Mouse (Mus musculus) hematopoietic stem cell, adult 5-6 weeks (primary cell): ENCODE measurements around the gene Bbs12. TPM values are rescaled to one million over a fixed set of nuclear protein-coding genes. Genes with fewer than 3 reads are reported as not detected.

Source experiments
- ATAC-seq, 2 experiments: fragments of 125-278 bp in 1 of 2; replicated peaks in 1 of 2; 2 replicates each; pipeline ENCODE4 v1.8.0; 2016 to 2017; ENCODE audit warnings: inconsistent platforms in 2 of 2, mild to moderate bottlenecking in 2 of 2, moderate number of reproducible peaks in 2 of 2, low read depth in 1 of 2, moderate TSS enrichment in 1 of 2; ENCODE audit not compliant: low FRiP score in 2 of 2, poor library complexity in 2 of 2, severe bottlenecking in 2 of 2, insufficient read depth in 1 of 2, low TSS enrichment in 1 of 2
- total RNA-seq: library from RNA; stranded (forward); fragments of 172-1452, 232-1000 nt; gene quantifications from 2 replicates; pipeline ENCODE4 v1.2.3, GENCODE M21; 2017

Gene Bbs12
- total RNA-seq, 1 experiment from 2014 or later: 8.9 TPM

- ATAC-seq: no peak
Observed at GRCm38 (mm10) chr3:37365144-37365543, 52.8 kb downstream of the Bbs12 start.

- ATAC-seq: no peak
Observed at GRCm38 (mm10) chr3:37365976-37366375, 53.6 kb downstream of the Bbs12 start.

GRCm38 (mm10) chr3:37366381-37367053 is 54.2 kb downstream of the Bbs12 start:
- no peak for ATAC-seq

GRCm38 (mm10) chr3:37370407-37370806 is 58.1 kb downstream of the Bbs12 start:
- ATAC-seq: no peak

Other genes with a start within 250 kb of the Bbs12 start
- gene Adad1, start 249.0 kb upstream of the Bbs12 start, total RNA-seq: not detected in 2 replicates
- not detected in 2 replicates for gene Il2, start 186.6 kb upstream of the Bbs12 start, total RNA-seq
- not detected in 2 replicates for gene Il21, start 79.9 kb upstream of the Bbs12 start, total RNA-seq
- gene Cetn4, start 154 bp downstream of the Bbs12 start, total RNA-seq: 5.9 and 6.7 TPM in 2 replicates
- gene Fgf2, start 35.8 kb downstream of the Bbs12 start, total RNA-seq: under 0.01 and 0.38 TPM in 2 replicates
- gene Spata5, start 107.3 kb downstream of the Bbs12 start, total RNA-seq: 114 and 219 TPM in 2 replicates
- gene Nudt6, start 107.7 kb downstream of the Bbs12 start, total RNA-seq: 28.1 and 34.9 TPM in 2 replicates